Mouse (Mus musculus) heart, embryonic 10.5 days (tissue): ENCODE measurements around the gene Prkar2a. TPM values are rescaled to one million over a fixed set of nuclear protein-coding genes. Genes with fewer than 3 reads are reported as not detected.

Experiments used
- DNase-seq: peaks from one replicate; pipeline ENCODE4 v3.0.0-alpha.2; 2017; ENCODE audit warnings: low spot score
- H3K27ac ChIP-seq: fragments of 300-500 bp; sonication (generic); 2 replicates; pipeline ENCODE4 v1.5.1; 2016; ENCODE audit warnings: mild to moderate bottlenecking
- H3K27me3 ChIP-seq: fragments of 300-500 bp; sonication (generic); 2 replicates; pipeline ENCODE4 v1.6.1; 2016; ENCODE audit warnings: mild to moderate bottlenecking; ENCODE audit not compliant: poor library complexity, insufficient read depth, severe bottlenecking
- H3K36me3 ChIP-seq: fragments of 300-500 bp; sonication (generic); 2 replicates; pipeline ENCODE4 v1.6.1; 2016; ENCODE audit warnings: mild to moderate bottlenecking, moderate library complexity
- H3K4me1 ChIP-seq: fragments of 300-500 bp; sonication (generic); 2 replicates; pipeline ENCODE4 v1.6.1; 2016; ENCODE audit warnings: mild to moderate bottlenecking
- H3K4me3 ChIP-seq: fragments of 300-500 bp; sonication (generic); 2 replicates; pipeline ENCODE4 v1.5.1; 2016; ENCODE audit warnings: mild to moderate bottlenecking, moderate library complexity
- H3K9me3 ChIP-seq: fragments of 300-500 bp; sonication (generic); 2 replicates; pipeline ENCODE4 v1.6.1; 2016; ENCODE audit warnings: mild to moderate bottlenecking, moderate library complexity
- WGBS: fragments of 180-500 bp; shearing (Covaris S2); methylation state at CpG from one replicate; pipeline ENCODE4 v1.1.7; 2016; 5-methylcytosine and 5-hydroxymethylcytosine counted together
- microRNA-seq: library from miRNA; unstranded; fragments of <30 nt; microRNA quantifications from one replicate; pipeline ENCODE4, GENCODE M21; 2017
- polyA plus RNA-seq: library from polyadenylated mRNA; unstranded; fragments of >200 nt; fragmentation: Nextera tagmentation; extraction: Ambion mirVana; gene quantifications from 2 replicates; pipeline ENCODE4 v1.2.1, GENCODE M21; 2016

Gene Prkar2a
- polyA plus RNA-seq, 1 experiment from 2014 or later: 26.5 TPM

DNA sequence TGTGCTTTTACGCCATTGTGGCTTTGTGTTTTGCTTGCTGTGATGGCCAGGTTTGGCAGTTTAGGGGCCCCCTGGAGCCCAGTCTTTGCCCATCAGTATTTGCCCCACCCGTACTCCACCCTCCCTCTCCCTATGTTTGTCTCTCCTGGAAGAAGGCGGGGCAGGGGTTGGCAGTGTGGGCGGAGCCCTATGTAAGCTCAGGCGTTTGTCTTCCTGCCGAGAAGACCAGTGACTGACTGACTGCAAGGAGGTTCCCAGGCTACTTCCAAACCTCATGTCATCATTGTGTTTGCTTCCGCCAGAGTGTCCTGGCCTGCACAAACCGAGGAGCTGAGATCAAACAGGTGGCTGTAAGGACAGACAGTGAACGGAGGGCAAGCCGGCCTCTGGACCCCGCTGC lies 106.6 kb downstream of the Prkar2a start:
- H3K36me3 ChIP-seq: peaks cover 47% of the 10 kb centered on the region
- no peaks in the 10 kb centered on the region for H3K27me3 ChIP-seq
- peak; percentile 77 for DNase-seq
- 38% methylated on average over 11 of the region's 11 CpGs for WGBS
- H3K4me3 ChIP-seq: no peak overlapping the region
- 0 out of 2 replicates have a peak overlapping the region, but pooled peaks have one; percentile 23 for H3K27ac ChIP-seq
- no peaks in the 10 kb centered on the region for H3K9me3 ChIP-seq
- peaks cover 38% of the 10 kb centered on the region for H3K4me1 ChIP-seq

DNA sequence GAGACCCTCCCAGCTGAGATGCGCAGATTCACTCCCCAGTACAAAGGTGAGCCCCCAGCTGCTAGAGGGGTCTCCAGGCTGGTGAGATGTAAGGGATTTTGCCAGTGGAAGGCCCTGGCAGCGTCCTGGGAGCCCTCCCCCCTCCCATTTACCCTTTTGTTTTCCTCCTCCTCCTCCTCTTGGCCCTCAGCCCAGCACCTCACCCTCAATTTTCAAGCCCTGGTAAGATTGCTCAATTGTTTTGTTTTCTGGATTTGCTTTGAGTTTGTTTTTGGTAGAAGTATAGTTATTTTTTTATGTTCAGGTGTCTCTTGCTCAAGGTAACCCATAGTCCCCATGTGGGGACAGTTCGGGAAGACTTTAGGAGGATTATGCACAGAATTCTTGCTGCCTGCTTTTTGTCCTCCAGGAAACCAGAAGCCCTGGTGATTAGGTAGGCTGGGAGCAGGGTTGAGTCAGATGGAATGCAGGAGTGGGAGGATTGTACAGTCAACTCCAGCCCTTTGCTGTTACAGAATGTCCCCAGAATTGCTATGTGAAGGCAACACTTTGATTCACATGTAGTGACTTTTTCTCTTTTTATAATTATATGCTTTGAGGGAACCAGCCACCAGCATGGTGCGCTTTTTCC lies 107.4 kb downstream of the Prkar2a start:
- WGBS: 76% methylated on average over 4 of the region's 4 CpGs

DNA sequence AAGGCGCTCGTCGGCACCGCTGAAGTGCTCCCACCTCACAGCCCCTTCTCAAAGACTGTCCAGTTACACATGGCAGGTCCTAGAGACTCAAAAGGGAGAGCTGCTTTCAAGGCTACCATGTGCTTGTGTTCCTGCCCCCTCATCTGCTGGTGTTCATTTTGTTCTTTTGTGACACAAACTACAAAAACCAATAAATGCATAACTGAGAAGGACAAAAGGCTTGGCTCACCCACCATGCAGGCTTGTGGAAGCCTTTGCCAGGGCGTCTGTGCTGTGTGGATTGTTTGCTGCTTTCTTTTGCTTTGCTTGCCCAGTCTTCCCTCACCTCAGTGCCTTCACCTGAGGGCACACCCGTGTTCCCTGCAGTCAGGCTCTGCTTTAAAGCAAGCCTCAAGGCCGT lies 108.4 kb downstream of the Prkar2a start:
- Histone ChIP-seq H3K9me3 (no peaks in the 10 kb centered on the region), H3K4me3 (no peak overlapping the region), H3K27me3 (no peaks in the 10 kb centered on the region), H3K27ac (no peak overlapping the region), H3K4me1 (peaks cover 31% of the 10 kb centered on the region), H3K36me3 (peaks cover 64% of the 10 kb centered on the region)
- WGBS: 91% methylated on average over 7 of the region's 7 CpGs
- DNase-seq: peak; percentile 58

More for the DNA sequence above, 107.4 kb downstream of the Prkar2a start:
- Histone ChIP-seq H3K27me3 (no peaks in the 10 kb centered on the region), H3K4me3 (no peak overlapping the region), H3K9me3 (no peaks in the 10 kb centered on the region), H3K36me3 (peaks cover 54% of the 10 kb centered on the region), H3K4me1 (peaks cover 38% of the 10 kb centered on the region), H3K27ac (peak overlapping the region; percentile 23; the same call in 1 of the 2 replicates)
- DNase-seq: no peak

DNA sequence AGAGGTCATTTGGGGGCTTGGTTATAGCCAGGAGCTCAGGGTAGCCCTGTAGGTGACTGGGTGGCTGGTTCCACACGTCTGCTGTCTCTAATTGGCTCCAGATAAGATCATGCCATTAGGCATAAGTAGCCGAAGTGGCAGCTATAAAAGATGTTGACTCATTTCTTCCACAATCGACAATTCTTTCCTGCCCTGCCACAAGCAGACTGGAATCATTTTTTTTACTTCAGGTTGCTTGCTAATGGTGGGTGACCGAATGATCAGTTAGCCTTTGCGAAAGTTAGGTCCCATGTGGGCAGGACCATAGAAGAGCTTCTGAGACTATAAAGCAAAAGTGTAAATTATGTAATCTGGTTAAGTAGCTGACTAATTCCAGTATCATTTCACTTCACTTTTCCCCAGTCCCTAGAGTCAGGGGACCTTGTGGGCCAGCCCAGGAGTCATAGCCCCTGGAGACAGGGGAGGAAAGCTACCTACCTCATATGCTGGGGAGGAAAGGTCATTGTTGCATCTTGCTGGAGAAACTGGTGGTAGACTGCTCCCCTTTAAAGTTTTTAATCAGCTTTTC lies 109.5 kb downstream of the Prkar2a start:
- peaks cover 75% of the 10 kb centered on the region for H3K36me3 ChIP-seq
- WGBS: 78% methylated on average over 5 of the region's 5 CpGs
- no peak overlapping the region for H3K27ac ChIP-seq
- H3K27me3 ChIP-seq: no peaks in the 10 kb centered on the region
- no peak for DNase-seq
- H3K4me3 ChIP-seq: no peak overlapping the region
- peaks cover 31% of the 10 kb centered on the region for H3K4me1 ChIP-seq
- no peaks in the 10 kb centered on the region for H3K9me3 ChIP-seq

DNA sequence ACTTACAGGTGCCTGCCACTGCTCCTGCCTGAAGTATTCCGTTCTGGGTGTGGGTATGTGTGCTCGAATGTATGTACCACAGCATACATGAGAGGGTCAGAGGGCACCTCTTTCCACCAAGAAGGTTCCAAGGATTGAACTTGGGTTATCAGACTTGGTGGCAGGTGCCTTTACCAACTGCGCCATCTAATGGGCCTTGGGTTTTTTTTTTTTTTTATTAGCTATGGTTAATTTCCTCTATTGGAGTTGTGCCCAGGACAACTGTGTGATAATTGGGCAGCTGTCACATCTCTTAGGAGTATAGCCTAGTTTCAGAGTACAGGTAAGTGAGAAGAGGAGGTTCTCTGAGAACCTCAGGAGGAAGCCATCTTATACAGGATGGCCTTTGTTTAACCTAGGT lies 110.5 kb downstream of the Prkar2a start:
- peaks cover 26% of the 10 kb centered on the region for H3K4me1 ChIP-seq
- H3K9me3 ChIP-seq: no peaks in the 10 kb centered on the region
- H3K27me3 ChIP-seq: no peaks in the 10 kb centered on the region
- DNase-seq: peak; percentile 47
- WGBS: 91% methylated on average over 3 of the region's 3 CpGs
- H3K36me3 ChIP-seq: peaks cover 85% of the 10 kb centered on the region
- H3K27ac ChIP-seq: no peak overlapping the region
- no peak overlapping the region for H3K4me3 ChIP-seq

Small RNAs within 50 kb of the gene (microRNA-seq; reads per million reads assigned to microRNA genes)
- gene Gm26298: not detected

Other genes starting within 250 kb of the Prkar2a start
- gene Ccdc71, start 228.8 kb upstream of the Prkar2a start, polyA plus RNA-seq: 46.6 and 61.1 TPM in 2 replicates
- 86.8 and 106 TPM in 2 replicates for gene Klhdc8b, start 227.7 kb upstream of the Prkar2a start, polyA plus RNA-seq
- 46.3 and 57.4 TPM in 2 replicates for gene Lamb2, start 209.6 kb upstream of the Prkar2a start, polyA plus RNA-seq
- gene Usp19, start 198.7 kb upstream of the Prkar2a start, polyA plus RNA-seq: 78.6 and 84.1 TPM in 2 replicates
- gene Qars, start 181.6 kb upstream of the Prkar2a start, polyA plus RNA-seq: 83.2 and 95.8 TPM in 2 replicates
- gene Qrich1, start 172.5 kb upstream of the Prkar2a start, polyA plus RNA-seq: 117 and 129 TPM in 2 replicates
- 155 and 194 TPM in 2 replicates for gene Impdh2, start 129.0 kb upstream of the Prkar2a start, polyA plus RNA-seq
- gene Ndufaf3, start 121.9 kb upstream of the Prkar2a start, polyA plus RNA-seq: 50.5 and 58.6 TPM in 2 replicates
- 106 and 122 TPM in 2 replicates for gene Dalrd3, start 119.4 kb upstream of the Prkar2a start, polyA plus RNA-seq
- 99.6 and 105 TPM in 2 replicates for gene Wdr6, start 110.6 kb upstream of the Prkar2a start, polyA plus RNA-seq
- 13.2 and 20.6 TPM in 2 replicates for gene P4htm, start 91.6 kb upstream of the Prkar2a start, polyA plus RNA-seq
- 50.3 and 52.0 TPM in 2 replicates for gene Arih2, start 39.9 kb upstream of the Prkar2a start, polyA plus RNA-seq
- 53.0 and 53.7 TPM in 2 replicates for gene Slc25a20, start 27.2 kb upstream of the Prkar2a start, polyA plus RNA-seq
- 48.1 and 63.9 TPM in 2 replicates for gene Ip6k2, start 94.5 kb downstream of the Prkar2a start, polyA plus RNA-seq
- gene Nckipsd, start 119.1 kb downstream of the Prkar2a start, polyA plus RNA-seq: 9.2 and 10.8 TPM in 2 replicates
- 0.13 and 0.26 TPM in 2 replicates for gene Celsr3, start 137.0 kb downstream of the Prkar2a start, polyA plus RNA-seq
- 5.4 and 9.3 TPM in 2 replicates for gene Slc26a6, start 164.0 kb downstream of the Prkar2a start, polyA plus RNA-seq
- gene Tmem89, start 225.3 kb downstream of the Prkar2a start, polyA plus RNA-seq: not detected in 2 replicates
- 692 and 883 TPM in 2 replicates for gene Uqcrc1, start 247.3 kb downstream of the Prkar2a start, polyA plus RNA-seq